Mouse (Mus musculus): ENCODE results near the gene Coq7. TPM values are rescaled to one million over a fixed set of nuclear protein-coding genes. Genes with fewer than 3 reads are reported as not detected.

The Coq7 gene
- 72.2 and 88.9 TPM in 2 replicates for polyA plus RNA-seq (2015; fragmentation: Nextera tagmentation; extraction: Ambion mirVana)

- Histone ChIP-seq H3K4me3 (peak within 1 kb of the TSS; percentile 79), H3K27me3 (no peaks in the 10 kb centered on the region), H3K9ac (peak within 1 kb of the TSS; percentile 87), H3K4me2 (peak within 1 kb of the TSS; percentile 73), H3K9me3 (no peaks in the 10 kb centered on the region), H3K27ac (peak within 1 kb of the TSS; percentile 94), H3K4me1 (no peaks in the 10 kb centered on the region), H3K36me3 (peaks cover 6% of the 10 kb centered on the region; the same call in 1 of the 2 replicates)
- ATAC-seq (ENCODE audit: insufficient number of reproducible peaks, insufficient read depth, low FRiP score, low TSS enrichment, low read depth) = peak; percentile 99
- WGBS = under 1% methylated on average over 31 of the region's 31 CpGs
Observed at GRCm38 (mm10) chr7:118533178-118533578, at the start of gene Coq7. TSS of gene Coq7 (minus strand) at chr7:118533356.

GRCm38 (mm10) chr7:118579938-118580337 lies 46.8 kb upstream of the Coq7 start:
- Histone ChIP-seq H3K27me3 (no peaks in the 10 kb centered on the region), H3K4me2 (no peak overlapping the region), H3K27ac (no peak overlapping the region), H3K4me3 (no peak overlapping the region), H3K9me3 (no peaks in the 10 kb centered on the region), H3K4me1 (peaks cover 19% of the 10 kb centered on the region), H3K36me3 (0 out of 2 replicates have a peak, but pooled peaks cover 3% of the 10 kb centered on the region), H3K9ac (no peak overlapping the region)
- 67% methylated on average over 2 of the region's 2 CpGs for whole genome bisulfite sequencing
- no peak for ATAC-seq (ENCODE audit: insufficient number of reproducible peaks, insufficient read depth, low FRiP score, low TSS enrichment, low read depth)

- Histone ChIP-seq H3K9me3 (no peaks in the 10 kb centered on the region), H3K9ac (no peak overlapping the region), H3K4me3 (no peak overlapping the region), H3K36me3 (0 out of 2 replicates have a peak, but pooled peaks cover 3% of the 10 kb centered on the region), H3K27ac (no peak overlapping the region), H3K27me3 (no peaks in the 10 kb centered on the region), H3K4me1 (peaks cover 10% of the 10 kb centered on the region), H3K4me2 (no peak overlapping the region)
- ATAC-seq (ENCODE audit: insufficient number of reproducible peaks, insufficient read depth, low FRiP score, low TSS enrichment, low read depth) = no peak
- WGBS = 56% methylated on average over 3 of the region's 3 CpGs
Observed at GRCm38 (mm10) chr7:118578269-118578668, 45.1 kb upstream of the Coq7 start.

- WGBS = 64% methylated on average over 5 of the region's 5 CpGs
- Histone ChIP-seq H3K9me3 (no peaks in the 10 kb centered on the region), H3K27me3 (no peaks in the 10 kb centered on the region), H3K36me3 (no peaks in the 10 kb centered on the region), H3K4me3 (no peak overlapping the region), H3K27ac (no peak overlapping the region), H3K4me2 (no peak overlapping the region), H3K4me1 (peaks cover under 1% of the 10 kb centered on the region; the same call in 1 of the 2 replicates), H3K9ac (no peak overlapping the region)
- no peak for ATAC-seq (ENCODE audit: insufficient number of reproducible peaks, insufficient read depth, low FRiP score, low TSS enrichment, low read depth)
Observed at GRCm38 (mm10) chr7:118572039-118572438, 38.9 kb upstream of the Coq7 start.

- no peak overlapping the region for H3K27ac ChIP-seq
- H3K36me3 ChIP-seq = no peaks in the 10 kb centered on the region
- no peak overlapping the region for H3K9ac ChIP-seq
- WGBS = 51% methylated on average over 5 of the region's 5 CpGs
- no peaks in the 10 kb centered on the region for H3K4me1 ChIP-seq
- no peak for ATAC-seq (ENCODE audit: insufficient number of reproducible peaks, insufficient read depth, low FRiP score, low TSS enrichment, low read depth)
- H3K4me3 ChIP-seq = no peak overlapping the region
- no peak overlapping the region for H3K4me2 ChIP-seq
- no peaks in the 10 kb centered on the region for H3K27me3 ChIP-seq
- H3K9me3 ChIP-seq = no peaks in the 10 kb centered on the region
Observed at GRCm38 (mm10) chr7:118571350-118571749, 38.2 kb upstream of the Coq7 start.

GRCm38 (mm10) chr7:118569121-118569543 lies 36.0 kb upstream of the Coq7 start:
- Histone ChIP-seq H3K27ac (no peak overlapping the region), H3K4me2 (no peak overlapping the region), H3K4me3 (no peak overlapping the region), H3K36me3 (peaks cover 7% of the 10 kb centered on the region; the same call in 1 of the 2 replicates), H3K9me3 (no peaks in the 10 kb centered on the region), H3K9ac (no peak overlapping the region), H3K27me3 (no peaks in the 10 kb centered on the region), H3K4me1 (no peaks in the 10 kb centered on the region)
- ATAC-seq (ENCODE audit: insufficient number of reproducible peaks, insufficient read depth, low FRiP score, low TSS enrichment, low read depth) = no peak
- WGBS = 65% methylated on average over 6 of the region's 6 CpGs

- Histone ChIP-seq H3K27me3 (no peaks in the 10 kb centered on the region), H3K4me3 (no peak overlapping the region), H3K4me1 (no peaks in the 10 kb centered on the region), H3K9me3 (no peaks in the 10 kb centered on the region), H3K4me2 (no peak overlapping the region), H3K27ac (no peak overlapping the region), H3K36me3 (peaks cover 43% of the 10 kb centered on the region), H3K9ac (no peak overlapping the region)
- ATAC-seq (ENCODE audit: insufficient number of reproducible peaks, insufficient read depth, low FRiP score, low TSS enrichment, low read depth) = no peak
- WGBS = 67% methylated on average over 2 of the region's 2 CpGs
Observed at GRCm38 (mm10) chr7:118554290-118554689, 21.1 kb upstream of the Coq7 start.

GRCm38 (mm10) chr7:118553881-118554280 lies 20.7 kb upstream of the Coq7 start:
- H3K27ac ChIP-seq = no peak overlapping the region
- no peak overlapping the region for H3K4me2 ChIP-seq
- WGBS = 71% methylated on average over 4 of the region's 4 CpGs
- no peak overlapping the region for H3K9ac ChIP-seq
- H3K27me3 ChIP-seq = no peaks in the 10 kb centered on the region
- no peaks in the 10 kb centered on the region for H3K4me1 ChIP-seq
- peaks cover 46% of the 10 kb centered on the region for H3K36me3 ChIP-seq
- no peak for ATAC-seq (ENCODE audit: insufficient number of reproducible peaks, insufficient read depth, low FRiP score, low TSS enrichment, low read depth)
- H3K9me3 ChIP-seq = no peaks in the 10 kb centered on the region
- H3K4me3 ChIP-seq = no peak overlapping the region

- WGBS = 84% methylated on average over 10 of the region's 10 CpGs
- Histone ChIP-seq H3K9ac (no peak overlapping the region), H3K4me3 (no peak overlapping the region), H3K9me3 (no peaks in the 10 kb centered on the region), H3K36me3 (peaks cover 52% of the 10 kb centered on the region), H3K27ac (no peak overlapping the region), H3K27me3 (no peaks in the 10 kb centered on the region), H3K4me1 (no peaks in the 10 kb centered on the region), H3K4me2 (no peak overlapping the region)
- ATAC-seq (ENCODE audit: insufficient number of reproducible peaks, insufficient read depth, low FRiP score, low TSS enrichment, low read depth) = no peak
Observed at GRCm38 (mm10) chr7:118547451-118547850, 14.3 kb upstream of the Coq7 start.

- peaks cover 21% of the 10 kb centered on the region for H3K36me3 ChIP-seq
- H3K4me1 ChIP-seq = no peaks in the 10 kb centered on the region
- no peaks in the 10 kb centered on the region for H3K9me3 ChIP-seq
- WGBS = 86% methylated on average over 4 of the region's 4 CpGs
- no peak overlapping the region for H3K4me3 ChIP-seq
- H3K27ac ChIP-seq = no peak overlapping the region
- no peak overlapping the region for H3K9ac ChIP-seq
- no peak overlapping the region for H3K4me2 ChIP-seq
- no peak for ATAC-seq (ENCODE audit: insufficient number of reproducible peaks, insufficient read depth, low FRiP score, low TSS enrichment, low read depth)
- no peaks in the 10 kb centered on the region for H3K27me3 ChIP-seq
Observed at GRCm38 (mm10) chr7:118544128-118544527, 11.0 kb upstream of the Coq7 start.

GRCm38 (mm10) chr7:118535076-118535475 lies 1.9 kb upstream of the Coq7 start:
- Histone ChIP-seq H3K27ac (no peak overlapping the region), H3K4me2 (no peak overlapping the region), H3K4me3 (no peak overlapping the region), H3K9me3 (no peaks in the 10 kb centered on the region), H3K9ac (no peak overlapping the region), H3K27me3 (no peaks in the 10 kb centered on the region), H3K4me1 (no peaks in the 10 kb centered on the region), H3K36me3 (no peaks in the 10 kb centered on the region)
- no peak for ATAC-seq (ENCODE audit: insufficient number of reproducible peaks, insufficient read depth, low FRiP score, low TSS enrichment, low read depth)
- 79% methylated on average over 4 of the region's 4 CpGs for WGBS

GRCm38 (mm10) chr7:118534326-118534725 lies 1.2 kb upstream of the Coq7 start:
- H3K4me3 ChIP-seq = no peak overlapping the region
- no peak overlapping the region for H3K27ac ChIP-seq
- no peak for ATAC-seq (ENCODE audit: insufficient number of reproducible peaks, insufficient read depth, low FRiP score, low TSS enrichment, low read depth)
- H3K27me3 ChIP-seq = no peaks in the 10 kb centered on the region
- peaks cover 1% of the 10 kb centered on the region; the same call in 1 of the 2 replicates for H3K36me3 ChIP-seq
- WGBS = 80% methylated on average over 3 of the region's 3 CpGs
- no peak overlapping the region for H3K9ac ChIP-seq
- H3K4me1 ChIP-seq = no peaks in the 10 kb centered on the region
- no peaks in the 10 kb centered on the region for H3K9me3 ChIP-seq
- no peak overlapping the region for H3K4me2 ChIP-seq

Measured in embryonic facial prominence, embryonic 13.5 days (tissue).